Mouse (Mus musculus) C2C12 (cell line): ENCODE measurements around the gene Fam155a. TPM values are rescaled to one million over a fixed set of nuclear protein-coding genes. Genes with fewer than 3 reads are reported as not detected.

Experiments used
- H3K27me3 ChIP-seq: one replicate; pipeline ENCODE4 v1.6.1; 2011; ENCODE audit not compliant: control insufficient read depth, insufficient read depth, insufficient read length
- H3K36me3 ChIP-seq: one replicate; pipeline ENCODE4 v1.6.1; 2011; ENCODE audit not compliant: control insufficient read depth, insufficient read depth
- H3K4me3 ChIP-seq: one replicate; pipeline ENCODE4 v1.5.1; 2011; ENCODE audit warnings: mild to moderate bottlenecking, control low read depth; ENCODE audit not compliant: poor library complexity, insufficient read depth, severe bottlenecking
- H3K79me2 ChIP-seq: one replicate; pipeline ENCODE4 v1.6.1; 2011; ENCODE audit not compliant: control insufficient read depth, insufficient read depth
- H3K79me3 ChIP-seq: one replicate; pipeline ENCODE4 v1.6.1; 2011; ENCODE audit warnings: low read depth, control low read depth
- H3ac ChIP-seq: one replicate; pipeline ENCODE3; 2011; ENCODE audit warnings: low read depth; ENCODE audit not compliant: control insufficient read depth, insufficient read length
- CEBPB ChIP-seq: IDR thresholded peaks from one replicate; pipeline ENCODE4 v1.6.1; 2011; ENCODE audit warnings: low read depth, mild to moderate bottlenecking, control low read depth, moderate library complexity
- CTCF ChIP-seq: IDR thresholded peaks from one replicate; pipeline ENCODE4 v1.5.1; 2011; ENCODE audit not compliant: control insufficient read depth, insufficient read depth, insufficient read length
- FOSL1 ChIP-seq: IDR thresholded peaks from one replicate; pipeline ENCODE4 v1.8.0; 2011; ENCODE audit warnings: mild to moderate bottlenecking, low read length; ENCODE audit not compliant: poor library complexity, insufficient read depth, severe bottlenecking
- MAX ChIP-seq: IDR thresholded peaks from one replicate; pipeline ENCODE4 v1.6.1; 2011; ENCODE audit warnings: mild to moderate bottlenecking, control low read depth
- MYOD1 ChIP-seq: IDR thresholded peaks from one replicate; pipeline ENCODE4 v1.6.1; 2011; ENCODE audit warnings: low read depth; ENCODE audit not compliant: control insufficient read depth, insufficient read length
- MYOG ChIP-seq: IDR thresholded peaks from one replicate; pipeline ENCODE4 v1.6.1; 2011; ENCODE audit not compliant: control insufficient read depth, insufficient read length; ENCODE audit errors: extremely low read depth
- USF1 ChIP-seq: IDR thresholded peaks from one replicate; pipeline ENCODE4 v1.6.1; 2011; ENCODE audit warnings: low read depth, mild to moderate bottlenecking, control low read depth, moderate library complexity
- polyA plus RNA-seq: library from polyadenylated mRNA; unstranded; fragments of >200 nt; fragmentation: generic; extraction: Trizol; gene quantifications from one replicate; pipeline ENCODE4 v1.2.1, GENCODE M21; 2012; ENCODE audit warnings: missing spikeins

Fam155a gene
- polyA plus RNA-seq, 1 experiment: not detected

- Histone ChIP-seq H3K36me3 (no peaks in the 10 kb centered on the region), H3K27me3 (no peaks in the 10 kb centered on the region), H3ac (no peak overlapping the region), H3K79me2 (no peaks in the 10 kb centered on the region), H3K4me3 (no peak overlapping the region), H3K79me3 (no peaks in the 10 kb centered on the region)
- TF ChIP-seq CTCF (no peak), MYOD1 (no peak), MYOG (no peak), MAX (no peak), USF1 (no peak), FOSL1 (no peak), CEBPB (no peak)
Measured at GRCm38 (mm10) chr8:9461111-9461510, 309.9 kb downstream of the Fam155a start.

- H3K4me3 ChIP-seq: no peak overlapping the region
- no peak overlapping the region for H3ac ChIP-seq
- H3K79me2 ChIP-seq: no peaks in the 10 kb centered on the region
- no peaks in the 10 kb centered on the region for H3K27me3 ChIP-seq
- no peak for TF ChIP-seq MYOD1
- no peak for TF ChIP-seq FOSL1
- no peak for TF ChIP-seq USF1
- TF ChIP-seq MAX: no peak
- no peak for TF ChIP-seq CTCF
- TF ChIP-seq CEBPB: no peak
- no peak for TF ChIP-seq MYOG
- H3K79me3 ChIP-seq: no peaks in the 10 kb centered on the region
- no peaks in the 10 kb centered on the region for H3K36me3 ChIP-seq
Measured at GRCm38 (mm10) chr8:9460707-9461106, 310.3 kb downstream of the Fam155a start.

- H3K36me3 ChIP-seq: no peaks in the 10 kb centered on the region
- no peaks in the 10 kb centered on the region for H3K27me3 ChIP-seq
- no peaks in the 10 kb centered on the region for H3K79me3 ChIP-seq
- no peaks in the 10 kb centered on the region for H3K79me2 ChIP-seq
- TF ChIP-seq USF1: no peak
- no peak for TF ChIP-seq MYOG
- TF ChIP-seq CTCF: no peak
- no peak for TF ChIP-seq FOSL1
- TF ChIP-seq MYOD1: no peak
- no peak for TF ChIP-seq CEBPB
- no peak for TF ChIP-seq MAX
- no peak overlapping the region for H3ac ChIP-seq
- no peak overlapping the region for H3K4me3 ChIP-seq
Measured at GRCm38 (mm10) chr8:9458614-9459013, 312.3 kb downstream of the Fam155a start.

DNA sequence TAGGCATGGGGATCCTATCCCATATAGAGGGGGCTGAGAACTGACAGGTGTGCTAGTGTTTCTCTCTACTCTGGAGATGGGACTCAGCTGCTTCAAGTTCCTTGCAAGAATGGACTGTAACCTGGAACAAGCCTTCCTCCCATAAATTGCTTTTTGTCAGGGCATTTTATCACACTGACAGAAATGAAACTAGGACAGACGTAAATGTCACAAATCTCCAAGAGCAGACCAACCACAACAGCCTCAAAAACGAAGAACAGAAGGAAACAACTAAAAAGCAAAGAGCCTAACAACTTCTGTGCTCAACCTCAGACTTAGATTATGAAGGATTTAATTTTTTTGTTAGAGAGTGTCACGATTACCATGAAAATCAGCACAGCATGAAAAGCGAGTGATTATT is 315.8 kb downstream of the Fam155a start:
- Histone ChIP-seq H3K36me3 (no peaks in the 10 kb centered on the region), H3K4me3 (no peak overlapping the region)
- no peak for TF ChIP-seq CEBPB
- no peak for TF ChIP-seq MYOG
- no peak for TF ChIP-seq USF1
- no peak for TF ChIP-seq MYOD1

DNA sequence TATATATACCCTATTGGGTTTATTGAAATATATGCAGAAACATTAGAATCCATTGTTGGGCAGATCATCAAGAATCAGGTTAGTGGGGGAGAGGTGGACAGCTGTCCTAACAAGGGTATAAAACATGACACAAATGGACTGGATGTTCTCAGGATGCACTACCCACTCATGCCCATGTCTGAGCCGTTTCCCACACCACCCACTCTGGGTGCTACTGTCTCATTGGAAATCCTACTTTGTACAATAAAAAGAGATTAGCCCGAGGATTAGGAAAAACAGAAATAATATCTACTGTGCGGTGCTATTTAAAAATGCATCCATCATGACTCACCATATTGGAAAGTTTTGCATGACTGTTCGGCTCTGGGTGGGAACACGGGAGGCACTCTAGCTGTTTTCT is 317.2 kb downstream of the Fam155a start:
- Histone ChIP-seq H3ac (no peak overlapping the region), H3K79me3 (no peaks in the 10 kb centered on the region), H3K27me3 (no peaks in the 10 kb centered on the region), H3K36me3 (no peaks in the 10 kb centered on the region), H3K4me3 (no peak overlapping the region), H3K79me2 (no peaks in the 10 kb centered on the region)
- no peak for TF ChIP-seq FOSL1
- no peak for TF ChIP-seq MYOG
- TF ChIP-seq CTCF: no peak
- no peak for TF ChIP-seq MAX
- no peak for TF ChIP-seq USF1
- TF ChIP-seq MYOD1: no peak
- TF ChIP-seq CEBPB: no peak

More for the DNA sequence above, 315.8 kb downstream of the Fam155a start:
- no peaks in the 10 kb centered on the region for H3K27me3 ChIP-seq
- H3K79me2 ChIP-seq: no peaks in the 10 kb centered on the region
- no peaks in the 10 kb centered on the region for H3K79me3 ChIP-seq
- H3ac ChIP-seq: no peak overlapping the region

DNA sequence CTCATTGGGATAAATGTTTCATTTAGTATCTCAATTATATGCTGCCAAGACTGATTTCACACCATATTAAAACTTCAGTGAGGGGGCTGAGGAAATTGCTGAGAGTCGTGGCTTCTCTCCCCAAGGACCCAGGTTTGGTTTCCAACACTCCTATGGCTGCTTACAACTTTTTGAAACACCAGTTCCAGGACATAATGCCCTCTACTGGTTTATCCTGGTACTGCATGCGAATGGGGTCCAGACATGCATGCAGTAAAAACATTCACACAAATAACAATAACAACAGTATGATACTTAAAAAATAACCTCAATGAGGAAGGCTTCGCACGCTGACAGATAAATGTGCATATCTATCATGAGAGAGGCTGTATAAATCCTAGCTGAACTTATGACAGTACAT is 319.4 kb downstream of the Fam155a start:
- no peaks in the 10 kb centered on the region for H3K36me3 ChIP-seq

More for the DNA sequence above, 319.4 kb downstream of the Fam155a start:
- no peaks in the 10 kb centered on the region for H3K27me3 ChIP-seq
- TF ChIP-seq MYOG: no peak
- no peak for TF ChIP-seq MAX
- no peak for TF ChIP-seq CEBPB
- TF ChIP-seq USF1: no peak
- TF ChIP-seq FOSL1: no peak
- no peak for TF ChIP-seq CTCF
- H3K4me3 ChIP-seq: no peak overlapping the region
- H3K79me2 ChIP-seq: no peaks in the 10 kb centered on the region
- H3ac ChIP-seq: no peak overlapping the region
- no peaks in the 10 kb centered on the region for H3K79me3 ChIP-seq
